Mouse (Mus musculus) lung, adult 2 months (tissue): ENCODE results near the gene Cct4. TPM values are rescaled to one million over a fixed set of nuclear protein-coding genes. Genes with fewer than 3 reads are reported as not detected.

Source experiments
- DNase-seq: peaks from one replicate; pipeline ENCODE4 v3.0.0; 2022
- H3K4me1 ChIP-seq: fragments of 200-500 bp; 2 replicates; pipeline ENCODE4 v1.6.1; 2011; ENCODE audit warnings: low read length; ENCODE audit not compliant: control insufficient read depth, insufficient read depth
- H3K4me3 ChIP-seq: fragments of 200-500 bp; replicated peaks from 2 replicates; pipeline ENCODE3; 2011; ENCODE audit warnings: low read depth, mild to moderate bottlenecking, control low read depth, low read length; ENCODE audit errors: extremely low read depth
- CTCF ChIP-seq: fragments of 200-500 bp; IDR thresholded peaks from 2 replicates; pipeline ENCODE4 v1.5.1; 2011; ENCODE audit warnings: mild to moderate bottlenecking, low read length, control low read depth; ENCODE audit not compliant: insufficient read depth
- POLR2A ChIP-seq: fragments of 200-500 bp; IDR thresholded peaks from 2 replicates; pipeline ENCODE4 v1.6.1; 2011; ENCODE audit warnings: low read depth, mild to moderate bottlenecking, control low read depth, low read length, borderline replicate concordance; ENCODE audit errors: extremely low read depth
- WGBS: fragments of 180-500 bp; shearing (Covaris S2); methylation state at CpG from one replicate; pipeline ENCODE4 v1.1.7; 2018; 5-methylcytosine and 5-hydroxymethylcytosine counted together
- polyA plus RNA-seq: library from polyadenylated mRNA; depleted of rRNA; stranded (reverse); fragments of >200 nt; gene quantifications from 2 replicates; pipeline ENCODE4 v1.2.3, GENCODE M21; 2012

The Cct4 gene
- polyA plus RNA-seq, 1 experiment: 123 TPM

GRCm38 (mm10) chr11:23020116-23020770, 29.9 kb downstream of the Cct4 start:
- 66% methylated on average over 24 of the region's 24 CpGs for WGBS
- Histone ChIP-seq H3K4me3 (no peak overlapping the region), H3K4me1 (no peaks in the 10 kb centered on the region)
- TF ChIP-seq CTCF (no peak), POLR2A (no peak)
- no peak for DNase-seq

GRCm38 (mm10) chr11:23020841-23021240, 30.5 kb downstream of the Cct4 start:
- Histone ChIP-seq H3K4me3 (no peak overlapping the region), H3K4me1 (no peaks in the 10 kb centered on the region)
- WGBS: 92% methylated on average over 14 of the region's 14 CpGs
- no peak for DNase-seq
- TF ChIP-seq CTCF (no peak), POLR2A (no peak)

GRCm38 (mm10) chr11:23023155-23023554, 32.8 kb downstream of the Cct4 start:
- no peak for DNase-seq
- 83% methylated on average over 2 of the region's 2 CpGs for WGBS
- Histone ChIP-seq H3K4me3 (no peak overlapping the region), H3K4me1 (no peaks in the 10 kb centered on the region)
- TF ChIP-seq POLR2A: no peak
- no peak for TF ChIP-seq CTCF

- Histone ChIP-seq H3K4me1 (no peaks in the 10 kb centered on the region), H3K4me3 (no peak overlapping the region)
- no peak for TF ChIP-seq CTCF
- no peak for TF ChIP-seq POLR2A
- DNase-seq: no peak
- WGBS: 79% methylated on average over 3 of the region's 3 CpGs
These were observed 33.9 kb downstream of the Cct4 start for GRCm38 (mm10) chr11:23024169-23024568.

GRCm38 (mm10) chr11:23028957-23029356, 38.6 kb downstream of the Cct4 start:
- Histone ChIP-seq H3K4me3 (no peak overlapping the region), H3K4me1 (no peaks in the 10 kb centered on the region)
- WGBS: 40% methylated on average over 3 of the region's 3 CpGs
- DNase-seq: no peak
- TF ChIP-seq POLR2A (no peak), CTCF (no peak)

GRCm38 (mm10) chr11:23029399-23029798, 39.1 kb downstream of the Cct4 start:
- no peak for DNase-seq
- Histone ChIP-seq H3K4me3 (no peak overlapping the region), H3K4me1 (no peaks in the 10 kb centered on the region)
- WGBS: 78% methylated on average over 6 of the region's 6 CpGs
- TF ChIP-seq POLR2A: no peak
- TF ChIP-seq CTCF: no peak

- 46% methylated on average over 5 of the region's 5 CpGs for WGBS
- TF ChIP-seq CTCF: no peak
- no peak for TF ChIP-seq POLR2A
- H3K4me1 ChIP-seq: no peaks in the 10 kb centered on the region
- H3K4me3 ChIP-seq: no peak overlapping the region
- DNase-seq: no peak
These were observed 56.9 kb downstream of the Cct4 start for GRCm38 (mm10) chr11:23047252-23047651.

GRCm38 (mm10) chr11:23047663-23048582, 57.6 kb downstream of the Cct4 start:
- 28% methylated on average over 20 of the region's 20 CpGs for WGBS
- H3K4me1 ChIP-seq: no peaks in the 10 kb centered on the region
- peak overlapping the region; percentile 51 for H3K4me3 ChIP-seq
- TF ChIP-seq CTCF: no peak
- TF ChIP-seq POLR2A: no peak
- DNase-seq: no peak

- TF ChIP-seq CTCF: no peak
- no peak for TF ChIP-seq POLR2A
- DNase-seq: no peak
- no peak overlapping the region for H3K4me3 ChIP-seq
- H3K4me1 ChIP-seq: no peaks in the 10 kb centered on the region
These were observed 59.3 kb downstream of the Cct4 start for GRCm38 (mm10) chr11:23049642-23050041.
